Mouse (Mus musculus) large intestine, adult 2 months (tissue): ENCODE data around the gene Igf2bp1. TPM values are rescaled to one million over a fixed set of nuclear protein-coding genes. Genes with fewer than 3 reads are reported as not detected.

Experiments used
- DNase-seq: peaks from one replicate; pipeline ENCODE4 v3.0.0-alpha.2; 2012; ENCODE audit warnings: low read depth, low spot score
- WGBS: fragments of 180-500 bp; shearing (Covaris S2); methylation state at CpG from one replicate; pipeline ENCODE4 v1.1.7; 2018; 5-methylcytosine and 5-hydroxymethylcytosine counted together
- polyA plus RNA-seq: library from polyadenylated mRNA; depleted of rRNA; stranded (reverse); fragments of >200 nt; gene quantifications from 2 replicates; pipeline ENCODE4 v1.2.3, GENCODE M21; 2012

Gene Igf2bp1
- polyA plus RNA-seq, 1 experiment: not detected

- DNase-seq: no peak
- 3% methylated on average over 1 of the region's 1 CpGs for WGBS
Observed at GRCm38 (mm10) chr11:96008827-96009226, 3.1 kb upstream of the Igf2bp1 start.

- DNase-seq: no peak
Observed at GRCm38 (mm10) chr11:96007516-96008235, 1.9 kb upstream of the Igf2bp1 start.

GRCm38 (mm10) chr11:96006852-96007515 is 1.2 kb upstream of the Igf2bp1 start:
- DNase-seq: no peak
- WGBS: 2% methylated on average over 66 of the region's 67 CpGs

More at GRCm38 (mm10) chr11:96007516-96008235, 1.9 kb upstream of the Igf2bp1 start:
- 5% methylated on average over 33 of the region's 33 CpGs for WGBS

DNA sequence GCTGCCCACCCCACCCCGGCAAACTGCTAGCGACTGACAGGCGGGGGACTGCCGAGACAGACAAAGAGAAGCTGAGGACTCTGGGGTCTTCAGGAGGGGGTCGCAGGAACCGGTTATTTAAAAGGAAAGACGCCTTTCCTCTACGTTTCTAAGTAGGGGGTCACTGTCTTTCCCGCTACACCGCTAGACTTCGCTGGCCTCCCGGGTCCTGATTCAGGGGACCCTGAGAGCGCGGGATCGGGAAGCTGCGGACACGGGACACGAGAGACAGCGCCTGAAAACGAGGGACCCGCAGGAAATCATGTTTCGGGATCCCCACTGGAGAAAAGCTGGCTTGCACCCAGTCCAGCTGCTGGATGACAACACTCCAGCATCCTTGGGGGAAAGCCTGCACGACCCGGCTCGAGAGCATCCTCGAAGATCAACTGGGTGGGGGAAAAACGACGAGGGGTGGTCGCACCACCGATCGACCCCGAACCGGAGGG is 669 bp upstream of the Igf2bp1 start:
- WGBS: 2% methylated on average over 33 of the region's 33 CpGs
- DNase-seq: no peak

DNA sequence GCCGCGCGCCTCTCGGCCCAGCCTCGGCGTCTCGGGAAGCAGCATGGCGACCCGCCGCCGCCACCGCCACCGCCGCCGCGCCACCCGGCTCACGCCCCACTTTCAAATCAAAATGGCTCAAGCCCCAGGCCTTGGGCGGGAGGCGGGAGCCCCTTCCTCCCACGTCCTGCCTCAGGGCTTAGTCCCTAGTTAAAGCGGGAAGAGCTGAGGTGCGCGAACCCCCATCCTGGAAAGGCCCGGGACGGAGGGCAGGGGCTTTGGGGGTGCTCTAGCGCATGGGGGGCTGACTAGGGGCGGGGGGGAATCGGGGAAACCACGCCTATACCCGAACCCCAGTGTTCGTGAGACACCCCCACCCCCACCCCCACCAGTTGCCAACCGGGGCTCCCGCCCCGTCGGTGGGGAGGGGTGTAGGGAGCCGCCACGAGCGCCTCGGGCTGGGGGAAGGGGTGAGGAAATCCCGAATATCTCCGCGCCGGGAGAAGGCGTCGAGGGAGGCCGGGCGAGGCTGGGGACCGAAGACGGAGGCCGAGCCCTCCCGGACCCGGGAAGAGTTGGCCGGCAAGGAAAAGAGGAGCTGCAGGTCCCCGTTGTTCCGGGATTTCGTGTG is 842 bp downstream of the Igf2bp1 start:
- whole genome bisulfite sequencing: 3% methylated on average over 56 of the region's 57 CpGs
- no peak for DNase-seq

- WGBS: 12% methylated on average over 32 of the region's 32 CpGs
- DNase-seq: no peak
Observed at GRCm38 (mm10) chr11:96003969-96004792, 1.6 kb downstream of the Igf2bp1 start.

GRCm38 (mm10) chr11:96003100-96003900 is 2.4 kb downstream of the Igf2bp1 start:
- 56% methylated on average over 12 of the region's 12 CpGs for WGBS
- no peak for DNase-seq

DNA sequence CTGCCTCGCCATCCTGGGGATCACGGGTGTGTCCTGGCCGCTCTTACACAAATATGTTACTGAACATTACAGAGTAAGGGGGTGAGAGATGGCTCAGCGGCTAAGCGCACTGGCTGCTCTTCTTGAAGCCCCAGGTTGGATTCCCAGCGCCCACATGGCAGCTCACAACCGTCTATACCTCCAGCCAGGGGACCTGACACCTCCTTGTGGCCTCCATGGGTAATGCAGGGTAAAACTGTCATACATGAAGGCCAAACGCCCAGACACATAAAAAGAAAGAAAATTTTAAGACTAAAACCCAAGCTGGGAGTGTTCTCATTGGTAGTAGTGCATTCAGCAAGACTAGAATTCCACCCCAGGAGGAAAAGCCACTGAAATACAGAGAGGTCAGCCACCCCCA is 11.6 kb downstream of the Igf2bp1 start:
- no peak for DNase-seq
- WGBS: 91% methylated on average over 8 of the region's 8 CpGs

GRCm38 (mm10) chr11:95990886-95991708 is 14.6 kb downstream of the Igf2bp1 start:
- 29% methylated on average over 48 of the region's 49 CpGs for WGBS
- no peak for DNase-seq

DNA sequence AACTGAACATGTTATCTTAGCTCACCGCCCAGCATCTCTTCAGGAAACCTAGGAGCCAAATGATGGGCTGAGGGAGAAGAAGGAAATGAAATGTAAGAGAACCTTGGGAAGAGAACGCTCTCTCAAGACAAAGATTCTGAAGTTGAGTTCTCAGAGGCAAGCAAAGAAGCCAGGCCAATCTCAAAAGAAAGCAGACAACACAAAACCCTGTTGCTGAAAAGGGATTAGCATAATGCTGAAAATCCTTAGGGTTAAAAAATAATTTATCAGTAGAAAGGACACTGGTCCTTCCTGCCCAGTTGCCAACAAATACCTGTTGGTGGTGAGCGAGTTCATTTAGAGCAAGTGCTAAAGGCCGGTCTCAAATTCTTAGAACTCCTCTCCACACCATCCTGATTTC is 15.3 kb downstream of the Igf2bp1 start:
- WGBS: 94% methylated on average over 4 of the region's 4 CpGs
- DNase-seq: no peak

DNA sequence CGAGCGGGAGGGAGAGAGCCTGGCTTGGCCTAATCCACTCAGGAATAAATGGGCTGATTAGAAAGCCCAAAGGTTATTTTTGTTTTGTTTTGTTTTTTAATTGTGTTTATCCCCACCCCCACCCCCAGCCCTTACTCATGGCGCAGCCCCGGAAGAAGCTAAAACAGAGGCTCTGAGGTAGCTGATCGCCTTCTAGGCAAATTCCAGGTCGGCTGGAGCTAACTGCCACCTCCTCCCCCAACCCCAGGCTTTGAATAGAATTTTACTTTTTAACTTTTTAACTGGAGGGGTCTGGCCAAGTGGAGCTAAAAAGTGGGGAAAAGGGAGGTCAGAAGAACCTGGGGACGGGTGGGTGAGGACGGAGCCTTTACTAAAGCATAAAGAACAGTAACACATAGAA is 15.9 kb downstream of the Igf2bp1 start:
- DNase-seq: no peak
- WGBS: 93% methylated on average over 8 of the region's 8 CpGs

DNA sequence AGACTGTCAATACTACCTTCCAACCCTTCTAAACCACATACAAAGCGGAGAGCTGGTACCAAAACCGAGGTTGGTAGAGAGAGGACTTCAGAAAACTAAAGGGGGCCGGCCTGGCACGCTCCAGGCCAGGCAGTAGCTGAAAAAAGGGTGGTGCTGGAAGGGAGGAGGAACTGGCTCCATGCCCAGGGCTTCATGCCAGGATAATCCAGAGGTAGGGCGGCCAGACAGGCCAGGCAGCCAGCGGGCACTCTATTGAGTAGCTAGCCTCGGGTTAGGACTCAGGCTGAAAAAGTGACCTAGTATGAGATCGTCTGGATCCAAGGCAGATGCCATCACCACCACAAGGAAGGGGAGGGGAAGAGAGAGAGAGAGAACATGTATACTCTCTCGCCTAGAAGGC is 17.2 kb downstream of the Igf2bp1 start:
- peak; percentile 61 for DNase-seq
- WGBS: 20% methylated on average over 9 of the region's 9 CpGs

- WGBS: 38% methylated on average over 6 of the region's 6 CpGs
- no peak for DNase-seq
Observed at GRCm38 (mm10) chr11:95987854-95988447, 17.8 kb downstream of the Igf2bp1 start.

- DNase-seq: no peak
- WGBS: 80% methylated on average over 1 of the region's 1 CpGs
Observed at GRCm38 (mm10) chr11:95982475-95982874, 23.3 kb downstream of the Igf2bp1 start.

DNA sequence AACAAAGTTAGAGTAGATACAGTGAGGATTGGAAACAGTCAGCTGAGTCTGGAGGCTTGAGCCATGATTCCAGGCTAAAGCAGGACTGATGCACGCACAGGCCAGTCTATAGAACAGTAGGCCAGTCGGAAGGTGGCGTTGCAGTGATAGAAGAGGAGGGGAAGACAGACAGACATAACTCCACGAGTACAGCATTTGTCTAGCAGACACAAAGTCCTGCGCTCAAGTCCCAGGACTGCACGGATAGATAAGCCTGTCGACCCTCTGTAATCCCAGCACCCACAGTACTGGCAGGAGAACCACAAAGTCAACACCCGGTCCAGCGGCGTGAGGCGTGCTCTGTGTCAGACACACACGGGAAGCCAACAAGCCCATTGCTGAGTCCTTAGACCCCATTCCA is 23.9 kb downstream of the Igf2bp1 start:
- DNase-seq: no peak
- WGBS: 87% methylated on average over 12 of the region's 12 CpGs

- WGBS: 62% methylated on average over 8 of the region's 8 CpGs
- DNase-seq: no peak
Observed at GRCm38 (mm10) chr11:95980762-95981418, 24.9 kb downstream of the Igf2bp1 start.

- no peak for DNase-seq
- WGBS: 79% methylated on average over 3 of the region's 3 CpGs
Observed at GRCm38 (mm10) chr11:95978487-95978886, 27.3 kb downstream of the Igf2bp1 start.
